Mouse (Mus musculus) layer of hippocampus, postnatal 10 days (tissue): ENCODE measurements around the gene Olfr1535. TPM values are rescaled to one million over a fixed set of nuclear protein-coding genes. Genes with fewer than 3 reads are reported as not detected.

Source experiments
- DNase-seq, 2 experiments: peaks; one replicate each; pipeline ENCODE4 v3.0.0; 2021; ENCODE audit warnings: low spot score in 2 of 2
- long read RNA-seq: library from polyadenylated mRNA; stranded (forward); transcript quantifications from one replicate; pipeline ENCODE4 v2.0.0, GENCODE M21; 2023
- total RNA-seq, 2 experiments: library from RNA; stranded (reverse); gene quantifications; 2 replicates each; pipeline ENCODE4 v1.2.3; 2021

Olfr1535 gene
- not detected for total RNA-seq
- long read RNA-seq: 0 reads

DNA sequence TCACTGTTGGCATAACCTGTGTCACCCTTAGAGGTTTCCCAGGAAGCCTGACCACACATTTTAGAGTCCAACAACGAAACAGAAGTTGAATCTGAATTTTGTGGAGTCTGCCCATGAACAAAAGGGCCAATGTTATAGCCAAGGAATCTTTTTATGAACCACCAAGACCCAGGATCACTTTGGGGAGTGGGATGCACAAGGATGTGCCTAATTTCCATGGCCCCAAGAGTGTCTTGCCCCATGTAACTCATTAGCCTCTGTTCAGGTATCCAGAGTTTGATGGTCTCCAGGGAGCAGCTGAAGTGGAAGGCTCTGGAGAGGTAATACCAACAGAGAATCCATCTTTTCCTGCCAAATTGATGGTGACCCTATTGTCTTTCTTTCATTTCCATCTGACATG, at the start of gene Olfr1535:
Gene Olfr1535 (minus strand): TSS at position 101 of the 400 bp plus-strand sequence.
- no peak for DNase-seq

DNA sequence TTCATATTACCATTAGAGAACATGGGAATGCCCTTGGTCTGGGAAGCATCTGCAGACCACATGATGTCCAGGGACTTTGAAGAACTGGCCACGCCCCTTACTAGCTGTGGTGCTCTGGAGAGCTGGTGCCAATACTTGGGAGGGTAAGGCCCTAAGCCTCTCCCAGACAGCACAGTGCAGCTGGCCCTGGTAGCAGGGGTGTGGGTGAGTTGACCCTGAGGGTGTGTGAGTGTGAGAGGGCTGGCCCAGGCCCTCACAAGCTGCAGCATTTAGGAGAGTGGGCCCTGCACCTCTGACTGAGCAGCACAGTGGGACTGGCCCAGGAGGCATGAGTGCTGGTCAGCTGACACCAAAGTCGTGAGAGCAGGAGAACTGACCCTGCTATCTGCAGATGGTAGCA, 31.9 kb upstream of the Olfr1535 start:
- no peak for DNase-seq

DNA sequence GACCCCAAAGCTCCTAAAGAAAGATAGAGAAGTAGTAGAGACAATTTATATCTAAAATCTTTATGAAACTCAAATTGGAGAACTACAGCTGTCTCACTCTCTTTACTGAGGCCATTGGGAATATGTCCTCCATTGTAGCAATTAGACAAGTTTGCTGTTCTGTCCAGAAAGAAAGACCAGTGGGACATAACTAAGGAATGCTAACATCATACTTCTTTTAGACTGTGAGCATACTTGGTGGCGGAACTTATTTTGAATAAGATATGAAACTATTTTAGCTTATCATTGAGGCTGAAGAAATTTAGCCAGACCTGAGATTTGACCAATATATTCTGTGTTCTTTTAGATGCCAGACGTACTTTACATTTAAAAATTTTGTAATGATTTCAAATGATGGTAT, 22.0 kb upstream of the Olfr1535 start, which contains the start of gene Olfr1364:
Gene Olfr1364 (minus strand): TSS at position 101 of the 400 bp plus-strand sequence.
- no peak for DNase-seq

DNA sequence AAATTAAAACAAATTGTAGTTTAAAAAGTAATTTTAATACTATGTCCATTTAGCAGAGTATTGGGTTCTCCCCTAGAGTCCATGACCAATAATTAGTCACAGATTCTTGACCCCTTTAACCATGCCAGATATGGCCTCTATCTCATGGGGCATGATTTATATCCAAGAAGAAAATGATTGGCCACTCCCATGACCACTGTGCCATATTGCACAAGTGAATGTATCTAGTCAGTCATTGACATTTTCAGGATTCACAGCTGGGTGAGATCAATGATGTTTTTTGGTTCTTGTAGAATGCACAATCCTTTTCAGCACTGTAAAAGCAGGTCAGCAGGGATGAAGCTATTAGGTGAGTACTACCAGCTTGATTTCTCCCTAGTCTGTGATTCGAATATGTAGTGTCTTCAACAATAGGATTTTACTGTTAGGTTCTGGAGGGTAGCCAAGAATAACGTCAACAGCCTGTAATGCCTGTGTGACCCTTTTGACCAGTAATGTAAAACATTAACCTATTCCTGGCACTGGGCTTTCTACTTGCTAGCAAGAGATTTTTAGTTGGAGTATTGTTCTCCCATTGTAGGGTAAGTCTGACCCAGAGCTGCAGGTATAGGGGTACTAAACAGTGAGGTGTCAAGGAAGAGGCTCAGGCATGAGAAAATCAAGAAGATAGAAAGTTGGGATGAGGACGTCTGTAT, 9.1 kb downstream of the Olfr1535 start:
- no peak for DNase-seq

DNA sequence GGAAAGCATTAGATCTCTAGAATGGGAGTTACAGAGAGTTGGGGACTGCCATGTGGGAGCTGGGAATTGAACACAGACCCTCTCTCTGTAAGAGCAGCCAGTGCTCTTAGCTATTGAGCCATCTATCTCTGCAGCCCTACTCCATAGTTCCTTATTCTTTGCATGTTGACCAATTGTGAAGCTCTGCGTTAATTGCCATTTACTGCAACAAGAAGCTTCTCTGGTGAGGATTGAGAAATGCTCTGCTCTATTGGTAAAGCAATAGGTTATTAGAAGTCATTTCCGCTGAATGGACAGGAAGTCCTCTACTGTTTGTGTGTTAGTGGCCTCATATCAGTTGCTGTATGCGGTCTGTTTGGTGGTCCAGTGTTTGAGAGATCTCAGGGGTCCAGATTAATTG, 10.2 kb downstream of the Olfr1535 start:
- no peak for DNase-seq

DNA sequence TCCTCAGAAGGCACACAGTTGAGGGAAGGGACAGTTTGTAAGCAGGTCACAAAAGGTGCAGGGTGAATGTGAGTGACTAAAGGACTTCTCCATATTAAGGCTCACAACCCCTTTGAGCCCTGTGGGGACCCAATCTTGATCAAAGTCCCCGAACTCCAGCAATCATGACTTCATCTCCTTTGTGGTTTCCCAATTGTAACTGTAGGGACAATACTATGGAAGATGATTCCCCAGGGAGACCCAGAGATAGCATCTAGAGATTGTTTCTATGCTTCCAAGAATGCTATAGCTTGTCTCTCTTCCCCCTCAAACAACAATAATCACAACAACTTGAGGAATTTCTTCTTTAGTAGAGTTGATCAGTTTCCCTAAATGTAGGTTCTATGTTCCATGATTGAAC, 17.0 kb downstream of the Olfr1535 start, which contains the start of gene Olfr1366:
Gene Olfr1366 (minus strand): TSS at position 101 of the 400 bp plus-strand sequence.
- DNase-seq: no peak

DNA sequence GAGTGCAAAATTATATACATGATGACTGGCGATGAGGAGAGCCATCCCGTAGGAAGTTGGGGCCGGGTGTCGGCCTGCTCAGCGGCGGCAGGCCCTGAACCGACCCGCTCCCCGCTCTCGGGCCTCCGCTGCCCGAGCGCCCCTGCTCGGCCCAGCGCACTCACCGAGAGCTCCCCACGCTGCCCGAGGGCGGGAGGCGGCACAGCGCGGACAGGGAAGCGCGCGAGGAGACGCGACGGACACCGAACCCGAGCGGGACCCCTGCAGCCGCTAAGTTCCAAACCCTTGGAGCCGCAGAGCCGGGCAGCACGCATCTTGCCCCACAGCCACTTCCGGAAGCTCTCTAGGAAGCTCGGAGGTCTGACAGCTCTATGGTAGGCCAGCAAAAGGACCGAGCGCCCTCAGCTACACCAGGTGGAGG, 28.9 kb downstream of the Olfr1535 start, which contains the start of gene Zkscan8:
Gene Zkscan8 (minus strand): TSS at position 340 of the 421 bp plus-strand sequence.
- DNase-seq: peak; percentile 86 to 92

DNA sequence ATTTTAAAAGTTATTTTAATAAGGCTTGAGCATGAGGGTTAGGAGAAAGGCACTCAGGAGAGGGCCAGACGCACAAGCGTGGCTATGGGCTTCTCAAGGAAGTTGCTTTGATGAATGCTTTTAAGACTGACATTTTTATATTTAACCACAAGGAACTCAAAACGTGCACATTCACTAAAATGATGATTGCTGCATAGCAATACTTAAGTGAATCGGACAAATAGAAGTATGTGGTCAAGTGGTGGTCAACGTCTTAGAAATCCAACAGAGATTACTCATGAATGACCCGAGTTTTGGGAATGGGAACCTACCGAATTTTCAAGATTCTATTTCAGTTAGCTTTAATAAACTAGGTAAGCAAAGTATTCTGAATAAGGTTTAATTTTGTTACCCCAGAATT, 29.6 kb downstream of the Olfr1535 start:
- DNase-seq: no peak

DNA sequence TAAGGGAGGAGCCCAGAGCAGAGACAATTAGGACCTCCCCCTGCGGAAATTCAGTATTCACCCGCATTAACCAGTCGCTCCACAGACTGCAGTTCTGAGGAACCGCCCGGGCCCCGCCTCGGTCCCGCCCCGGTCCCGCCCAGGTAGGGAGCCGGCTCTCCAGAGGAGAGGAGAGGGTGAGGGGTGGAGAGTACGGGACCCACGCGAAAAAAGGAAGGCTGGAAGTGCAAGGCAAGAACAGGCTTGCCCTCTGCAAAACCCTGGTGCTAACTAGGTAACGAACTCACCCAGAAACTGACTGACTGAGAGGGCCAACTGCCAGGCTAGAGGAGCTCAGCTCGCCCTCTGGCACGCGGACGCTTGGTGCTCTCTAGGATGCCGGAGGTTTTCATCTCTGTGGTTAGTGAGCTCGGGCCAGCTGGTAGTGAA, 53.5 kb downstream of the Olfr1535 start:
- DNase-seq: peak; percentile 71 to 78

Other genes with a start within 250 kb of the Olfr1535 start
- not detected for gene Gpx6, start 247.8 kb downstream of the Olfr1535 start, total RNA-seq
- not detected for gene Olfr1367, start 213.0 kb downstream of the Olfr1535 start, total RNA-seq
- gene Zscan12, start 197.1 kb downstream of the Olfr1535 start, total RNA-seq: 10 to 100 TPM in 1 of 2 experiments, 1 to 10 TPM in 1; 9.9 to 10.2 TPM
- gene Zkscan3, start 157.1 kb downstream of the Olfr1535 start, total RNA-seq: 10 to 100 TPM; 41.7 to 42.0 TPM
- gene Pgbd1, start 118.8 kb downstream of the Olfr1535 start, total RNA-seq: 1 to 10 TPM; 1.4 to 1.7 TPM
- gene Zscan26, start 106.2 kb downstream of the Olfr1535 start, total RNA-seq: 10 to 100 TPM; 26.9 to 29.4 TPM
- 1 to 10 TPM; 1.0 to 1.2 TPM for gene Nkapl, start 91.4 kb downstream of the Olfr1535 start, total RNA-seq
- 1 to 10 TPM; 6.6 to 7.9 TPM for gene Zkscan4, start 81.0 kb downstream of the Olfr1535 start, total RNA-seq
- not detected for gene Gm10065, start 80.5 kb downstream of the Olfr1535 start, total RNA-seq
- gene AK157302, start 64.7 kb downstream of the Olfr1535 start, total RNA-seq: 10 to 100 TPM; 16.0 to 17.7 TPM
- 10 to 100 TPM; 48.8 to 72.4 TPM for gene Gm11273, start 58.5 kb downstream of the Olfr1535 start, total RNA-seq
- gene Zkscan8, start 28.8 kb downstream of the Olfr1535 start, total RNA-seq: 10 to 100 TPM; 12.9 to 15.9 TPM
- gene Olfr1366, start 17.1 kb downstream of the Olfr1535 start, total RNA-seq: not detected
- not detected for gene Olfr1364, start 21.9 kb upstream of the Olfr1535 start, total RNA-seq
- not detected for gene Olfr1362, start 54.1 kb upstream of the Olfr1535 start, total RNA-seq
- not detected for gene Olfr11, start 82.6 kb upstream of the Olfr1535 start, total RNA-seq
- gene Olfr1361, start 103.5 kb upstream of the Olfr1535 start, total RNA-seq: not detected
- not detected for gene Olfr1360, start 117.5 kb upstream of the Olfr1535 start, total RNA-seq
- gene Olfr1359, start 138.2 kb upstream of the Olfr1535 start, total RNA-seq: not detected
- gene Hist1h2bl, start 156.2 kb upstream of the Olfr1535 start, total RNA-seq: 10 to 100 TPM; 55.7 to 83.1 TPM
- 10 to 100 TPM; 69.8 to 77.4 TPM for gene Hist1h2ai, start 156.5 kb upstream of the Olfr1535 start, total RNA-seq
- gene Hist1h3h, start 157.8 kb upstream of the Olfr1535 start, total RNA-seq: 100 to 1,000 TPM; 100 to 141 TPM
- gene Hist1h2bm, start 162.2 kb upstream of the Olfr1535 start, total RNA-seq: 10 to 100 TPM; 17.6 to 20.3 TPM
- gene Hist1h4j, start 175.2 kb upstream of the Olfr1535 start, total RNA-seq: 10 to 100 TPM; 22.7 to 23.3 TPM
- gene Hist1h4k, start 190.6 kb upstream of the Olfr1535 start, total RNA-seq: 100 to 1,000 TPM; 312 to 419 TPM
- gene Hist1h2ak, start 193.9 kb upstream of the Olfr1535 start, total RNA-seq: 10 to 100 TPM; 27.8 to 28.5 TPM
- gene Hist1h2bn, start 194.2 kb upstream of the Olfr1535 start, total RNA-seq: 10 to 100 TPM; 26.0 to 38.7 TPM
- gene Hist1h1b, start 220.7 kb upstream of the Olfr1535 start, total RNA-seq: 10 to 100 TPM; 33.1 to 44.1 TPM
- 100 to 1,000 TPM in 1 of 2 experiments, 10 to 100 TPM in 1; 85.1 to 110 TPM for gene Hist1h3i, start 223.5 kb upstream of the Olfr1535 start, total RNA-seq
- gene Hist1h2an, start 227.3 kb upstream of the Olfr1535 start, total RNA-seq: 10 to 100 TPM; 11.0 to 16.4 TPM
- 10 to 100 TPM; 22.4 to 23.5 TPM for gene Hist1h2bp, start 227.6 kb upstream of the Olfr1535 start, total RNA-seq